Mouse (Mus musculus) bone marrow, adult 2 months (tissue): Measurements from ENCODE around the gene Rps18.

Experiments used
- CTCF ChIP-seq: fragments of 200-500 bp; IDR thresholded peaks from 2 replicates; pipeline ENCODE4 v1.5.1; 2011; ENCODE audit warnings: low read length, control low read depth; ENCODE audit not compliant: control insufficient read depth, insufficient read depth
- POLR2A ChIP-seq: fragments of 200-500 bp; IDR thresholded peaks from 2 replicates; pipeline ENCODE4 v1.6.1; 2011; ENCODE audit warnings: low read depth, mild to moderate bottlenecking, control low read depth, low read length, borderline replicate concordance; ENCODE audit not compliant: control insufficient read depth

- no peak for TF ChIP-seq CTCF
- TF ChIP-seq POLR2A = no peak
Measured at GRCm38 (mm10) chr17:33940981-33941380, 14.8 kb downstream of the Rps18 start.
